Mouse (Mus musculus): ENCODE results near the gene 4930539E08Rik.

The 4930539E08Rik gene

DNA sequence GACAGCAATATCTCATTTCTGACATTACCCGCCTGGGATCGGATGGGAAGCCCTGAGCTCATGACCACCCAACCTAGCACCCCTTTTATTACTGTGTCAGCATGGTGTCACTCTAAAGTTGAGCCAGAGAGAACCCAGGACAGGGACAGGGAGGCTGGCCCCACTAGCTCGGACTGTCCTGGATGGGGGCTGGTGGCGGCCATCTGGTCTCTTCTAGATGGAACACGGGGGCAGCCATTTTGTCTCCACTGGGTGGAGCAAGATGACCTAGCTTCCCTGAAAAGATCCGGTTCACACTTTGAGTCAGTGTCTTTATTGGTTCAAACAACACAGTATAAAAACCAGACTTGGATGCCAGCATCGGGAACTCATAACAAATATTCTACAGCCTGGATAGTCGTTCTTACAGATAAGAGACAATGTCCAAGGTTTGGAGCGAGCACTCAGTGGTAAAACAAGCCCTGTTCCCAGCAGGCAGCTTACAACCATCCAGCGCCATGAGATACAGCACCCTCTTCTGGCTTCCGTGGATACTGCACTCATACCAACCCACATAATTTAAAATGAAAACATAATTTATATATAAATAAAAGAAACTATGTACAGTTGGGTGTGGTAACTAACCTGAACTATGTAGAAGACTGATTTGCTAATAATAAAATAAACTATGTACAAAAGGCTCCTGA is 18.9 kb downstream of the 4930539E08Rik start:
- DNase-seq (ENCODE audit: extremely low spot score, low spot score): no peak

DNA sequence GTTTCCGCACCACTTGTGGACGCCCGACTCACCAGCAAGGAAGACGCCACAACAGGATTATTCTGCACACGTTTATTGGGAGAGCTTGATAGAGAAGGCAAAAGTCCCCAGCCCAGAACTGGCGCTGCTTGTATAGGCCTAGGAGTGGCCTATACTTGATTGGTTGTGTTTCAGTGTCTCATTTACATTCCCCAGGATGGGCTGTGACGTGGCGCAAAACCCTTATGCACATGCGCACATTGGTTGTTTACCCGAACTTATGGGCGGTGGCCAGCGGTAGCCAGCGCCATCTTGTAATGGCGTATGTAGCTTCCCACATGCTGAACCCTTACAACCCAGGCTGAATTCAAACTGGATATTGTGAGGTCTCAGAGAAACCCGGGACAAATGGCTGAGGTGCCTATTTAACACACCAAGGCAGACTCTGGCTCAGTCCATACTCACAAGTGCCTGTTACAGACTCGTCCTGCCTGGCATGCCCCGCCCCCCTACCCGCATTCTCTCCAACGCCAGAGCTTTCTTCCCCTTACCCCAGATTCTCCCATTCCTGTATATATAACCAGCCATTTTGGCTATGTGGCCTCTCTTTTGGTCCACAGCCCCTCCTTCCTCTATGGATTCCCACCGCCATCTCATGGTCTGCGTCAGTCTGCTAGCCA is 19.8 kb downstream of the 4930539E08Rik start:
- DNase-seq (ENCODE audit: extremely low spot score, low spot score): no peak

DNA sequence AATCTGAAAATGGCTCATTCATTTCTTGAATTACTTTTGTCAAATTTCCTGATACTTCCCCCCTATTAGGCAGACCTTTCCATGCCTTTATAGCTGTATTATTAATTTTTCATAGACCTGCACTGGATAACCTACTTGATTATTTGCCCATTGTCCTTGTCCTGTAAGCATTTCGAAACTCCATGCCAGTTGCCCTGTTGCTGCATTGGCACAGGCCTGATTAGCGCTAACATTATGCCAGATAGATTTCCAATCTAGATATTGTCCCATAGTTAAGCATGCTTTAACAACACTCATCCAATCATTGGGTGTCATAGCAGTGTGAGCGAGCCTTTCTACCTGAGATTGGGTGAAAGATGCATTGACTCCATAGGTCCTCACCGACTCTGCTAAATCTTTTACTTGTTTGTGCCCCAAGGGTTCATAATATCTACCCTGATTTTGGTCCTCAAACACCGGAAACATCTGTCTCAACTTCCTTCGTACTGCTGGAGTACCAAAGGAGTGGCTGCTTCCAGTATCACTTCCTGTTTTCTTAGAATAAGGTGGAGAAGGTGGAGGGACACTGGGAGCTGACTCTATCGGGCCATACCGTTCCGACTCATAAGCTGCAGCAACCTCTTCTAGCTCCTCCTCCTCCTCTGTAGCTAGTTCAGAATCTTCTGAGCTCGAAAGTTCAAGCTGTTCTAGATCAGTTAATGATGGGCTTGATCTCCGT is 20.9 kb downstream of the 4930539E08Rik start:
- DNase-seq (ENCODE audit: extremely low spot score, low spot score): no peak

DNA sequence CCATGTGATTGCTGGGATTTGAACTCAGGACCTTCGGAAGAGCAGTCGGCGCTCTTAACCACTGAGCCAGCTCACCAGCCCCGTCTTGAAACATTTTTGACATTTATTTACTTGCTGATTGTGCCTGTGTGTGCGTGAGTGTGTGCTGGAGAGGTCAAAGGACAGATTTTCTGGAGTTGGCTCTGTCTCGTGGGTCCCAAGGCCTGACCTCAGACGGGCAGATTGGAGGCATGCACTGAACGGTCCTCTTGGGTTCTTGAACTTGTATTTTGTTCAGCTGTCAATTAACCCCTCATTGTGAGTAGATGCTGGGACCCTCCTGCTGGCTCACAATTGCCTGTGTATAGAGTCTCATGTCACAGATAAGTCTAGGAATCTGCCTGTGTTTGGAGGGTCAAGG is 28.9 kb downstream of the 4930539E08Rik start:
- DNase-seq (ENCODE audit: extremely low spot score, low spot score): no peak

DNA sequence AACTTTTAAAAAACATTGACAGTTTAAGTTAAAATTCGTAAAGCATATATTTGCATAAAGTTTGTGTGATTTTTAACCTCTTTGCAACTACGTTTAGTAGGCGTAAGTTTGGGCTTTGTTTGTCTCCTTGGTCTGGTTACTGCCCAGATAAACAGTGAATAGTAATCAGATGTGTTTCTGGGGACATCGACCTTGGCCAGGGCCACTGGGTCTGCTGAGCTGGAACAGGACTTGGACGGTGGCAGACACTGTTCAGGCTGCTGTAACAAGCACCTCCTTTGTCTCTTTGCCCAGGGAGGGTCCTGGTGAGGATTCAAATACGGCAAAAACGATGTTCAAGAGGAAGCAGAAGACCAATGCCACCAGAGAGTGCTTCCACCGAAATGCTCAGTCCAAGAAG is 29.9 kb downstream of the 4930539E08Rik start:
- DNase-seq (ENCODE audit: extremely low spot score, low spot score): no peak

DNA sequence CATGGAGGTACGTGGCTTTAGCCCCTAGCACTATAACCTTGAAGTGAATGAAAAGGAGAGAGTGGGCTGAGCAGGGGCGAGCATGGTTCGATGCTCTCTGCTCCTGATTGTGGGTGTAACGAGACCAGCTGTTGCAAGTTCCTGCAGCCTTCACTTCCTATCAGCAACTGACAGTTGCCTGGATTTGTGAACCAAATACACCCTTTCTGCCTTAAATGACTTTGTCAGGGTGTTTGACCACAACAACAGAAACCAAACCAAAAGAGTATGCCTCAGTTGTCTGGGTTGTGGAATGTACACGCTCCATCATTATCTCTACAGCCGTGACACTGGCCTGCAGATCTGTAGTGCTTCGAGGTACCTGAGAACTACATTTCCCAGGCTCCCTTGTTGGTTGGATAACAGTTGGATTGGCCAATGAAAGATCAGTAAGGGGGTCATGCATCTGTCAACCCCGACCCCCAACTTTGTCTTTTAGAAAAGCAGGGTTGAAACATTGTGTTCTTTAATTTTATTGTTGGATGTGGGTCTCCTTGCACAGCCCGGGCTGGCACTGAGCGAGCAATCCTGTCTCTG is 31.1 kb downstream of the 4930539E08Rik start:
- DNase-seq (ENCODE audit: extremely low spot score, low spot score): no peak

DNA sequence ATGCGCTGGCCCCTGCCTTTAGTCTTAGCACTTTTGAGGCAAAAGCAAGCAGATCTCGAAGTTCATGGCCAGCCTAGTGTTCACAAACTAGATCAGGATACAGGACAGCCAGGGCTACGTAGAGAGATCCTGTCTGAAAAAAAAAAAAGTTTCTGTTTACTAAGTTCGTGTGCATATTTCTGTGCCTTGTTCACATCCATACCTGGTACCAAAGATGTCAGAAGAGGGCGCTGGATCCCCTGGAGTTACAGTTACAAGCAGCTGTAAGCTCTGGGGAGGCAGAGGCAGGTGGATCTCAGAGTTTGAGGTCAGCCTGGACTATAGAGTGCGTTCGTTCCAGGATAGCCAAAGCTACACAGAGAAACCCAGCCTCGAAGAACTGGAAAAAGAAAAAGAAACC is 32.3 kb downstream of the 4930539E08Rik start:
- no peak for DNase-seq (ENCODE audit: extremely low spot score, low spot score)

DNA sequence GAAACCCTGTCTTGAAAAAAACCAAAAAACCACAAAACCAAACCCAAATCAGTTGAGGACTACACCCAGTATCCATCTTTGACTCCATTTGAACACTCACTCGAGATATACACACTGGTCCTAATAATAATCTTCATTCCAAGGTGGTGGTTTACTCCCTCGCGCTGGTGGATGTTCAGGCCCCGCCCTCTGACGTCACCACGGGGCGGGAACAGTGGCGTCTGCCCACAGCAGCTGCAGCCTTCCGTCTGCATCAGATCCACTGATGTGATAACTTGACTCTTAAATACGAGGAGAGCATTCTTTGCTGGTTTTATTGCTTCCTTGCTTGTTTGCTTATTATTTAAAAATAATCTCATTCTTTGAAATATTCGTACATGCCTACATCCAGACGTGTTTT is 32.8 kb downstream of the 4930539E08Rik start:
- DNase-seq (ENCODE audit: extremely low spot score, low spot score): peak; percentile 62

DNA sequence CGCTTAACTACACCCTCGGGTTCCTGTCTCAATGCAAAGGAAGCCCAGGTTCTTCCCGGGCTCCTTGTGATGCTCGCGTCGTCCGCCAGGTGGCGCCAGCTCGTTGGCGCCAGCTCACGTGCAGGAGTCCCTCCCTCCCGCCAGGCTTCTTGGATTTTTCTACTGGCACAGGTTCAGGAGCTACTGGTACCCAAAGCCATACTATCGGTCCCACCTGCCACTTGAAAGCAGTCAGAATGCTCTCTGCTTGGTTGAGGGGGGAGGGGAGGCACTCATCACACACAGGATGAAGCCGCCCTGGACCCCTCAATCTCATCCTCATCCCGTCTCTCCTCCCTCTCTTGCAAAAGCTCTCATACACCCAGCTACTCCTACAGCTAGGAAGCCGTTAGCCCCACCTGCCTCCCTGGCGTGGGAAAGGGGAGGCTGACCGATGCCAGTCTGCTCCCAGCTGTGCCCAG is 35.2 kb downstream of the 4930539E08Rik start:
- peak; percentile 86 for DNase-seq (ENCODE audit: extremely low spot score, low spot score)

DNA sequence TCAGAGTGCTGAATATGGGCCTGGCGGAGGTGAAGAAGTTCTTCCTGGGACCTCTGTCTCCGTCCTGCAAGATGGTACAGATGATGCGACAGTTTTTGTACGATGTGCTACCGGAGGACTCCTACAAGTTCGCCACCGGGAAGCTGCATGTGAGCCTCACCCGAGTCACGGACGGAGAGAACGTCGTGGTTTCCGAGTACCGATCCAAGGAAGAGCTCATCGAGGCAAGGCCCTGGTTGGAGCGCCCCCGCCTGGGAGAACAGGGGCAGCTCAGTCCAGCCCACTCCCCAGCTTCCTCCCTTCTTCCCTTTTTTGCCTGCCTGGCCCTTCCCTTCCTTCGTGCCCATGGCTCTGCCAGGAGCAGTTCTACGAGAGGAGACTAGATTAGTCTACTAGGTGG is 38.3 kb downstream of the 4930539E08Rik start:
- peak; percentile 39 for DNase-seq (ENCODE audit: extremely low spot score, low spot score)

DNA sequence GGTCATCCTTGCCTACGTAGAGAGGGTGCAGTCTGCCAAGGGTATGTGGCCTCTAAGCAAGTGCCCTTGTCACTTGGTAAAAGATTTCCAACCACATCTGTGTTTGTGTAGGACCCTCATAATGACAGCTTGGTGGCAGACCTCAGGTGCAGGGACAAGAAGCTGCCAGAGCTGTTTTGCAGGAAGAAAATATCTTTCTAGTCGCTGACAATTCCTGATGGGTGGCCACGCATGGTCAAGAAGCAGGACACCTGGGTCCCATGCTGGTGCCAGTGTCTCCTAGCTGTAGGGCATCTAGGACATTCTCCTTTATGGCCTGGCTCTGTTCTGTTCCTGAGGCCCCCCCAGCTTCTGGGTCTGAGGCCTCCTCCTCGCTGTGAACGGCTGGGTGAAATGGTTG is 38.8 kb downstream of the 4930539E08Rik start:
- DNase-seq (ENCODE audit: extremely low spot score, low spot score): no peak

DNA sequence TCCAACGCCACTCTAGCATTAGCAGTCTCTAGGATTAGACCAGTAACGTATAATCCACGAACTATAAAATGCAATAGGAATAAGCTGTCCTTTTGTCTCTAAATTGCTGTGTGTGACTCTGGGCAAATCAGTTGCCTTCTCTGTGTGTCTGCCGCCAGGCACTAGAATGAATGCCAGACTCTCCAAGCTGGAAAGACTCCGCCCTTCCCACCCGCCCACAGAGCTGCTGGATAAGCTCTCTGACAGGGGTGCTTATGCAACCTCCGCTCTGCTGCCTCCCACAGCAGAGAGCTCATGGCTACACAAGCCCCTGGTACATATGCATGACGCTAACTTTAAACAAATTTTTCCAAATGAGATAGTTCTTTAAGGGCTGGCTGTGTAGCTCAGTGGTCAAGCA is 39.8 kb downstream of the 4930539E08Rik start:
- DNase-seq (ENCODE audit: extremely low spot score, low spot score): no peak

DNA sequence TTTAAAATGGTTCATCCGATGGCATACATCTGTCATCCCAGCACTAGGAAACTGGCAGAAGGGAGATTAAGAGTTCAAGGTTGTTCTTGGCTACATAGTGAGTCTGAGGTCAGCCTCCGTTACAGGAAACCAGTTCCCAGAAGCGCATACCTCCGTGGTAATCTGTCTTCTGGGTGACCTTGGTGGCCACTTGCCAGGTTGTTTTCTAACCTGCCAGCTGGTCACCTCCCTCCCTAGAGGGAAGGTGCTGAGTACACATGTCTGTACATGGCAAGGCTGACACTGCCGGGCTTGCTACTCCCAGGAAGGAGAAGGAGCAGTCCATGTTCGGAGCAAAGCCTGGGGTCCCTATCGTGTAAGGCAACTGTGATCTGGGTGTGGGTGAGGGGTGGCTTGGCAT is 40.3 kb downstream of the 4930539E08Rik start:
- DNase-seq (ENCODE audit: extremely low spot score, low spot score): no peak

DNA sequence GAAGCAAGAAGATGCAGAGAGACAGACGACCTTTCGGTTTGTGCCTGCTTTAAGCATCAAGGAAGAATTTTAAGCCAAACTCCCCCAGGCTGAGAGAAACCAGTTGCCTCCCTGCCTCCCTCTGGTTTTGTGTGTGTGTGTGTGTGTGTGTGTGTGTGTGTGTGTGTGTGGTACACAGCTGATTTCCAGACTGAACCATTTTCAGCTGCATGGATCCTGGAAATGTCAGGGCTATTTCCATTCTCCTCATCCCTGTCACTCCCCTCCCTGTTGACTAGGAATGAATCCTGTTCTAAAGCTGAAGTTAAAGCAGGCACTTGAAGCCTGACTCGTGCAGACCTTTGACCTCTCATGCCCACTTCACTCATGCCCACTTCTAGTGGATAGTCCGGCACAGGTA is 40.9 kb downstream of the 4930539E08Rik start:
- DNase-seq (ENCODE audit: extremely low spot score, low spot score): no peak

DNA sequence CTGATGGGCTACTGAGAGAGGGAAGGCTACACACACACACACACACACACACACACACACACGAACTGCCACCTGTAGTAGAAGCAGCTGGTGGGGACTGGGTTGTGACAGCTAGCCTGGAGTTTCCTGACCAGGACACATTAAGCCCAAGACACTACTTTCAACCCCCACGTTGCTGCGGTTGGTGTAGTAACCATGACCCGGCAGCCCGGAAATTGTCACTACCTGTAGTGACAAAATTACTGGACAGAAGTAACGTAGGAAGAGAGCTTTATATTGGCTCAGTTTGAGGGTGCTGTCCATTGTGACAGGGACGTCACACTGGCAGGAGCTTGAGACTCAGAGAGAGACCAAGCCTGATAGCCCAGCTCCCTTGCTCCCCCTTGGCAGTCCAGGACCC is 42.8 kb downstream of the 4930539E08Rik start:
- no peak for DNase-seq (ENCODE audit: extremely low spot score, low spot score)

DNA sequence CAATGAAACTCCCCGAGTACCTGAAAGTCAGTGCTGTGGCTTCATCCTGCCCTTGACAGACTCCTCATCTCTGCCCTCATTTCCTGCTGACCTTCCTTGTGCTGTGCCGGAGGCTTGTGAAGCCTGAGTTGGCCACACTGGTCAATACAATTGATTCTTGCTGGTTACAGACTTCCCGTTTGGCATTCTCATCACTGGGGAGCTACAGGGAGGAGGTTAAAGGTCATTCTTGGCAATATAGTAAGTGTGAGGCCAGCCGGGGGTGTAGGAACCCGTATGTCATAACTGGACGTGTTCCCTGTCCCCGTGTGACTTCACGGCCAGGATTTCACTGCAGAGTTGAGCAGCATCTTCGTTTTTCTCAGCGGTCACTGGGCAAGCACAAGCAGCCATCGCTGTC is 43.3 kb downstream of the 4930539E08Rik start:
- no peak for DNase-seq (ENCODE audit: extremely low spot score, low spot score)

DNA sequence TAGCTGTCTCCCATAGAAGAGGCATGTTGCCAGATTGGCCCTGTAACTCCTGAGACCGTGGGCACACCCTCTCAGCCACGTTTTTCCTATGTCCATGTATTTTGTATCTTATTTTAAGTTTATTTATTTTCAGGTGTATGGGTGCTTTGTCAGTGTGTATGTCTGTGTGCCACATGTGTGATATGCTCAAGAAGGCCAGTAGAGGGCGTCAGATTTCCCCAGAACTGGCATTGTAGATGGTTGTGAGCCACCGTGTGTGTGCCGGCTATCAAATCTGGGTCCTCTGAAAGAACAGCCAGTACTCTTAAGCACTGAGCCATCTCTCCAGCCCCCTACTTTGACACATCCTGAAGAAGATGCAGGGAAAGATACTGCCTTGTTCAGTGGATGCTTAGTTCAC is 44.7 kb downstream of the 4930539E08Rik start:
- DNase-seq (ENCODE audit: extremely low spot score, low spot score): no peak

DNA sequence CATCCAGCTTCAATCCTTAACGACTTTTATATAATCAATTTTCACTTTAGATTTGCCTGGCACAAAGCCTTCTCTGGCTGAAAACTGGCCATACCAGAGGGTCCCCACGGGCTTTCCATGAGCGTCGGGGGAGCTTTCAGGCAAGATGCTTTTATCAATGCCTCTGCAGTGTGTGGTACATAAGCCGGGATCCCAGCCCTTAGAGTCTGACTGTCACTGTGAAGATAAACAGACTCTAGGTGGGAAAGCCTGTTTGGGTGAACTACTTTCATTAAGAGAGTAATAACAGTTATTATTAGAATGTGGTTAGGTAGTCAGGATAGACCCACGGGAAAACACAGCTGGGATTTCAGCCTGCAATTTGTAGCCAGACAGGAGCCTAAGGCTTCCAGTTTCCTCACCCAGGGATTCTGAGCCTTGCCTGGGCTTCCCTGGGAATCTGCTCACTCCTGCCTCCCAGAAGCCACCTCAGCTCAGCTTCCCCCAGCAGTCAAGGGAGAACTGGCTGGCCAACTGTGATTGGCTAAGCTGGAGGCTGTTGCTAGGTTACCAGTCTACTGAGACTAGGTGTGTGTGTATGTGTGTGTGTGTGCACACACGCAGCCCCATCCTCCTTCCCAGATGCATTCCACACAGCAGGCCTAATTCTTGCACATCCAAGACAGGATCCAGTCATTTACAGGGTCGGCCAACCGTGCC is 45.6 kb downstream of the 4930539E08Rik start:
- no peak for DNase-seq (ENCODE audit: extremely low spot score, low spot score)

DNA sequence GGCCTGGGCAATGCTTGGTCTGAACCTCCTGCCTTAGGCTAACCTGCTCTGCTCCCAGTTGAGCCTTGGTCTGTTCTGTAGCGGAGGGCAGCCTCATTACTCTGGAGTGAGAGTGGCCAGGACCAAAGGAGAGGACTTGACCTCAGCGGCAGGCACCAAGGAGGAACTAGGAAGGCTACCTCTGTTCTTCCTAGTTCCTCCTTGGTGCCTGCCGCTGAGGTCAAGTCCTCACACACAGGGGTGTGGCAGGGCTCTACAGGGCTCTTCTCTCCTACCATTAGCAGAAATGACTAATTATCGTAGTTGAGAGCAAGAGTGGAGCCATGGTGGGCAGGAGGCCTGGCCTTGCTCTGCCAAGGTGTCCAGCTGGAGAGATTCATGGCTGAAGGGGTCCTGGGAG is 47.7 kb downstream of the 4930539E08Rik start:
- DNase-seq (ENCODE audit: extremely low spot score, low spot score): no peak

DNA sequence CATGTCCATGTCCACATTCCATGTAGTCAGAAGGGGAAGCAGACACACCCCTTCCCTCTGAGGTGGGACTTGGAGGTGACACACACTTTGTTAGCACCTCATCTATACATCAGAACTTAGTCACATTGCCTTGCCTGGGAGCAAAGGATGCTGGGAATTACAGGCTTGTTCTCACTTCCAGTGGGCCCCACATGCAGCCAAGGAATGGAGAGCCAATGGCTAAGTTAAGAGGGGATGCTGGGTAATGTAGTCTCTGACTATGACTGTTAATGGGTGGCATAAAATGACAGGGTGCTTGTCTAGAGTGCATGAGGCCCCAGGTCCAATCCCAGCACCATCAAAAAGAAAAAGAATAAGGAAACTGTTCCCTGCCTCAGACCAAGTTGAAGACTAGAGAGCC is 48.2 kb downstream of the 4930539E08Rik start:
- no peak for DNase-seq (ENCODE audit: extremely low spot score, low spot score)

DNA sequence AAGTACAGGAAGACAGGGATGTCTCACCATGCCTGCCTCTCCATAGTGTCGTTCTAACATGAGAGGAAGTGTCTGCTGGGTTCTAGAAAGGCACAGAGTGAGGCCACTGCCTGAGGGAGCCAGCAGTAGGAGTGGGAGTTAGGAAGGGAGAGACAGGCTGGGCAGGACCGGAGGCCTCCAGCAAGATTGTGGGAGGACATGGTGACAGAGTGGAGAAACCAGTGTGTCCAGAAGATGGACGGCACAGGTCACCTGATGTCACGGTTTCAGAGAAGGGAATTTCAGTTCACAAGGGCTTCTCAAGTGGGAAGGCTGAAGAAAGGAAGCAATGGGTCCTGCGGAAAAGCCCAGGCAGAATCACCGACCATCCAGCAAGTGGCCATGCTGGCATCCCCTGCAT is 50.7 kb downstream of the 4930539E08Rik start:
- DNase-seq (ENCODE audit: extremely low spot score, low spot score): no peak

DNA sequence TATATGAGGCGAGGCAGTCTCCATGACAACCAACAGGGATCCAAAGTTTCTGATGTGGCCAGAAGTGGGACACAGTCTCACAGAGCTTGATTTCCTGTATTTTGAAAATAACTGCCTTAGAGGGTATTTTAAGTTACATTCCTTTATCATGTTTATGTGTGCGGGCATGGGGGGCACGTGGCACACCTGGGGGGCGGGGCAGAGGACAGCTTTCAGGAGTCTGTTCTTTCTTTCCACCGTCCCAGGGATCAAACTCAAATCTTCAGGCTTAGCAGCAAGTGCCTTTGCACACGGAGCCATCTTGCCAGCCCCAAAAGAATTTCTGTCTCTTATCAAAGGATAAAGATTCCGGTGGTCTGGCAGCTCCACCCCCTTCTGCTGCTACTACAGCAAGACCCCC is 51.2 kb downstream of the 4930539E08Rik start:
- DNase-seq (ENCODE audit: extremely low spot score, low spot score): no peak

Measured in neural tube, embryonic 10.5 days (tissue).